Mouse (Mus musculus): ENCODE data around the gene Bcl2l12. TPM values are rescaled to one million over a fixed set of nuclear protein-coding genes. Genes with fewer than 3 reads are reported as not detected.

Gene Bcl2l12
- polyA plus RNA-seq, 1 experiment from 2014 or later, result 62.9 TPM

DNA sequence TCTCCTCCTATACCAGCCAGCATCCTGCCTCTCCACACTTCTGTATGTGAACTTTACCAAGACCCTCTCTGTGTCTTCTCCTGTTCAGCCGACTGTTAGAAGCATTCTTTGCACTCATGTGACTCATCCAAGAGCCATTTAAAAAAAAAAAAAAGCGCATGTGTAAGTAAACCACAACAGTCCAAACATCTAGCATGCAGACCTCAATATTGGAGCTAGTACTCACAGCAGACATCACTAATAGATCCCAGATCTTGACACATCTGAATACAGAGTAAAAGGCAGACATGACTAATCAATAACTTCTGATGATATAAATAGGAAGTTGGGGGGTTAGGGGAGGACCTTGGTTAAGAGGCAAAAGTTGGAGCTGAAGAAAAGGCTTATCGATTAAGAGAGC, 37.1 kb upstream of the Bcl2l12 start:
- Histone ChIP-seq H3K4me3 (ENCODE audit: low read depth, low read length) (no peak overlapping the region), H3K9me3 (ENCODE audit: control insufficient read depth, low read depth, low read length) (no peaks in the 10 kb centered on the region), H3K9ac (replicated peaks; ENCODE audit: low read depth, low read length) (no peak overlapping the region), H3K27ac (ENCODE audit: low read length) (no peak overlapping the region), H3K36me3 (ENCODE audit: control insufficient read depth, insufficient read depth, low read length) (peaks cover 92% of the 10 kb centered on the region), H3K4me1 (ENCODE audit: control insufficient read depth, insufficient read depth, low read length) (no peaks in the 10 kb centered on the region), H3K27me3 (ENCODE audit: control insufficient read depth, insufficient read depth, low read length) (no peaks in the 10 kb centered on the region), H3K4me2 (replicated peaks; ENCODE audit: low read depth, low read length) (no peak overlapping the region)
- 85% methylated on average over 3 of the region's 3 CpGs for WGBS
- no peak for ATAC-seq (ENCODE audit: insufficient number of reproducible peaks, insufficient read depth, low FRiP score, low read depth)

DNA sequence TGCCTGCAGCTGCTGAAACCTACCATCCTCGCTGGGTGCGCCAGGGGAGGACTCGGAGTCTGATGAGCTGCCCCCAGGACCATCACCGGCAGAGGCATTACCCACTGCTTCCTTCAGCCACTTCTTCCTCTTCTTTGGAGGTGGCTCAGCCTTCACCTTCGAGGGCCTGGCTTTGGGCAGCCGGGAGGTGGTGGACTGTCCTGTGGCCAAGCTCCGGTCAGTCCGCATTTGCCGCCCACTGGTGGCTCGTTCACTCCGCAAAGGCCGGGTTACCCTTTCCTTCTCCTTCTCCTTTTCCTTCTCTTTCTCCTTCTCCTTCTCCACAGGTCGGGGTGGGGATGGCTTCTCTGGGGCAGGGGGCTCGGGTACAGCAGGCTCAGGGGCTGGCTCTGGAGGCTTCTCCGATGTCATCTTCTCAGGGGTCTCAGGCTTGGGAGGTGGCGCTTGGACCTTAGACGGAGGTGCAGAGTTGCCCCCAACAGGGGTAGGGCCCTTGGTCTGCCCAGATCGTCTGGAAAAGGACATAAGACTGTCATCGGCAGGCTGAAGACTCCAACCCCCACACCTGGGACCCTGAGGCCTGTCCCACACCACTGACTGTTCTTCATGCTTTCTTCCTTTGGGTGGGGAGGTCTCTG, 35.3 kb upstream of the Bcl2l12 start:
- H3K4me2 ChIP-seq (replicated peaks; ENCODE audit: low read depth, low read length), result no peak overlapping the region
- no peaks in the 10 kb centered on the region for H3K4me1 ChIP-seq (ENCODE audit: control insufficient read depth, insufficient read depth, low read length)
- no peak for ATAC-seq (ENCODE audit: insufficient number of reproducible peaks, insufficient read depth, low FRiP score, low read depth)
- no peak overlapping the region for H3K4me3 ChIP-seq (ENCODE audit: low read depth, low read length)
- 97% methylated on average over 19 of the region's 19 CpGs for WGBS
- no peak overlapping the region for H3K9ac ChIP-seq (replicated peaks; ENCODE audit: low read depth, low read length)
- H3K27me3 ChIP-seq (ENCODE audit: control insufficient read depth, insufficient read depth, low read length), result no peaks in the 10 kb centered on the region
- H3K27ac ChIP-seq (ENCODE audit: low read length), result no peak overlapping the region
- no peaks in the 10 kb centered on the region for H3K9me3 ChIP-seq (ENCODE audit: control insufficient read depth, low read depth, low read length)
- H3K36me3 ChIP-seq (ENCODE audit: control insufficient read depth, insufficient read depth, low read length), result peaks cover 95% of the 10 kb centered on the region

DNA sequence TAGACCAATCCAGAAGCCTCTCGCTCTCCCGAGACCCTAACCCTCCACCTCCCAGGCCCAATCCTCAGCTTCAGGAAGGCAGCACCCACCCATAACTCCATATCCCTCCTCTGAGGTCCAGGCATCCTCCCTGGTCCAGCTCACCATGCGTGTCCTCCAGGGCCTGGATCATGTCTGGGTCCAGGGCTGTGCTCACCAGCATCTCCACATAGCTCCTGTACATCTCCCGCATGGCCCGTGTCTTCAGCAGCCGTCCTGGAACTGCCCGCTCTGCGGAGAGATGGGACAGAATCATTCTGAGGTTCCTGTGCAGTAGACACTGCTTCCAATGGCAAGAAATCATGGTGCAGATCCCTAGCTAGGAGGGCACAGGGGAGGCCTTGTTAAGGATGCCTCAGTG, 32.3 kb upstream of the Bcl2l12 start:
- Histone ChIP-seq H3K9ac (replicated peaks; ENCODE audit: low read depth, low read length) (no peak overlapping the region), H3K9me3 (ENCODE audit: control insufficient read depth, low read depth, low read length) (no peaks in the 10 kb centered on the region), H3K4me2 (replicated peaks; ENCODE audit: low read depth, low read length) (no peak overlapping the region), H3K27me3 (ENCODE audit: control insufficient read depth, insufficient read depth, low read length) (no peaks in the 10 kb centered on the region), H3K4me3 (ENCODE audit: low read depth, low read length) (no peak overlapping the region), H3K36me3 (ENCODE audit: control insufficient read depth, insufficient read depth, low read length) (peaks cover 90% of the 10 kb centered on the region), H3K27ac (ENCODE audit: low read length) (no peak overlapping the region), H3K4me1 (ENCODE audit: control insufficient read depth, insufficient read depth, low read length) (no peaks in the 10 kb centered on the region)
- ATAC-seq (ENCODE audit: insufficient number of reproducible peaks, insufficient read depth, low FRiP score, low read depth), result no peak
- WGBS, result 97% methylated on average over 8 of the region's 8 CpGs

DNA sequence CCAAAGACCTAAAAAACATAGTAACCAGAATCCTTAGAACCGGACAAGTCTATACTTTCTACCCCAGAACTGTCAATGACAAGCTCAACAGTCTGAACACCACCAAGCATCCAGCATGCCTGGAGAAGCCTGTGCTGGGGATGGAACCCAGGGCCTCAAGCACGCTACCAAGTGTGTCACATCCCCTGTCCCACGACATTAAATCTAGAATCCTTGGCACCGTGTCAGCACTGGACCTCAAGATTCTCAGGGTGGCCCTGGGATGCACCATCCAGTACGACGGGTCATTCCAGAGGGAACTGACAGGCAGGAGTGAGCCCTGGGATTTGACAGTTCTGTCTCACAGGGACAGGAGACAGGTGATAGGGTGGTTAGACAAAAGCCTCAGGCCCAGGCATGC, 31.5 kb upstream of the Bcl2l12 start:
- Histone ChIP-seq H3K9ac (replicated peaks; ENCODE audit: low read depth, low read length) (no peak overlapping the region), H3K9me3 (ENCODE audit: control insufficient read depth, low read depth, low read length) (no peaks in the 10 kb centered on the region), H3K27me3 (ENCODE audit: control insufficient read depth, insufficient read depth, low read length) (no peaks in the 10 kb centered on the region), H3K36me3 (ENCODE audit: control insufficient read depth, insufficient read depth, low read length) (peaks cover 81% of the 10 kb centered on the region), H3K4me2 (replicated peaks; ENCODE audit: low read depth, low read length) (no peak overlapping the region), H3K4me1 (ENCODE audit: control insufficient read depth, insufficient read depth, low read length) (no peaks in the 10 kb centered on the region), H3K4me3 (ENCODE audit: low read depth, low read length) (no peak overlapping the region), H3K27ac (ENCODE audit: low read length) (no peak overlapping the region)
- WGBS, result 92% methylated on average over 6 of the region's 6 CpGs
- no peak for ATAC-seq (ENCODE audit: insufficient number of reproducible peaks, insufficient read depth, low FRiP score, low read depth)

DNA sequence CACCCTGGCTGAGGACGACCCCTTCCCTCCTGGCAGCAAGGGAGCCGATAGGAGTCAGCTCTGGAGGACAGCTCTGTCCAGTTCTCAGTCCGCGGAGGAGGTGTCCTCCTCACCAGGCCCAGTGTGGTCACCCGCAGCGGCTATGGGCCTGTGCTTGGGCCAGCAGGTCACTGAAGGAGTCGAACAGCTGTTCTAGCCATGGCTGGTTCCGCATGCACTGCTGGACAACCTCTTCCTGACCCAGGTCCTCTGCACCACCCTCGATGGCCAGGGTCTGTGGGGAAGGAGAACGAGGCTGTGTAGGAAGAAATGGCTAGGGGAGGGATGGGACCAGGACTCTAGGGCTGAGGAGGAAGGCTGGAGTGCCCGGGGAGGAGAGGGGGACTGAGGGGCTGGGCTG, 29.8 kb upstream of the Bcl2l12 start:
- no peak overlapping the region for H3K4me2 ChIP-seq (replicated peaks; ENCODE audit: low read depth, low read length)
- no peaks in the 10 kb centered on the region for H3K27me3 ChIP-seq (ENCODE audit: control insufficient read depth, insufficient read depth, low read length)
- ATAC-seq (ENCODE audit: insufficient number of reproducible peaks, insufficient read depth, low FRiP score, low read depth), result no peak
- no peaks in the 10 kb centered on the region for H3K9me3 ChIP-seq (ENCODE audit: control insufficient read depth, low read depth, low read length)
- H3K27ac ChIP-seq (ENCODE audit: low read length), result no peak overlapping the region
- H3K36me3 ChIP-seq (ENCODE audit: control insufficient read depth, insufficient read depth, low read length), result peaks cover 65% of the 10 kb centered on the region
- H3K9ac ChIP-seq (replicated peaks; ENCODE audit: low read depth, low read length), result no peak overlapping the region
- H3K4me3 ChIP-seq (ENCODE audit: low read depth, low read length), result no peak overlapping the region
- WGBS, result 91% methylated on average over 11 of the region's 11 CpGs
- no peaks in the 10 kb centered on the region for H3K4me1 ChIP-seq (ENCODE audit: control insufficient read depth, insufficient read depth, low read length)

DNA sequence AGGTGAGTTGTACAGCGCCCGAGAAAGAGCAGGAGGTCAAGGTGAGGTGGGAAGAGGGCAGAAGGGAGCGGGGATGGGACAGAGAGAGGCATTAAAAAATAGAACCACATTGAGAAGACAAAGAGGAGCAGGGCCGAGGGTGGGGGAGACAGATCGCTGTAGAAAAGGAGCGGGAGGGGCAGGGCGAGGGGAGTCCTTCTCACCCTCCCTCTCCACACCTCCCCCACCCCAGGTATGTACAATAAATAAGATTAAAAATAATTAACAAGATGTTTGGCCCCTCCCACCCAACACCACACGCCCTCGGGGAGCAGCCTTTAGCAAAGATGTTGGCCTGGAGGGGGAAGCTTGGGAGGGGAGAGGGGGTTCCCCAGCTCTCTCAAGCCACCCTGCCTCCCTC, 29.2 kb upstream of the Bcl2l12 start:
- ATAC-seq (ENCODE audit: insufficient number of reproducible peaks, insufficient read depth, low FRiP score, low read depth), result no peak
- no peak overlapping the region for H3K9ac ChIP-seq (replicated peaks; ENCODE audit: low read depth, low read length)
- no peaks in the 10 kb centered on the region for H3K9me3 ChIP-seq (ENCODE audit: control insufficient read depth, low read depth, low read length)
- no peak overlapping the region for H3K27ac ChIP-seq (ENCODE audit: low read length)
- H3K4me1 ChIP-seq (ENCODE audit: control insufficient read depth, insufficient read depth, low read length), result no peaks in the 10 kb centered on the region
- H3K4me2 ChIP-seq (replicated peaks; ENCODE audit: low read depth, low read length), result no peak overlapping the region
- peaks cover 59% of the 10 kb centered on the region for H3K36me3 ChIP-seq (ENCODE audit: control insufficient read depth, insufficient read depth, low read length)
- H3K4me3 ChIP-seq (ENCODE audit: low read depth, low read length), result no peak overlapping the region
- 82% methylated on average over 9 of the region's 9 CpGs for WGBS
- H3K27me3 ChIP-seq (ENCODE audit: control insufficient read depth, insufficient read depth, low read length), result no peaks in the 10 kb centered on the region

DNA sequence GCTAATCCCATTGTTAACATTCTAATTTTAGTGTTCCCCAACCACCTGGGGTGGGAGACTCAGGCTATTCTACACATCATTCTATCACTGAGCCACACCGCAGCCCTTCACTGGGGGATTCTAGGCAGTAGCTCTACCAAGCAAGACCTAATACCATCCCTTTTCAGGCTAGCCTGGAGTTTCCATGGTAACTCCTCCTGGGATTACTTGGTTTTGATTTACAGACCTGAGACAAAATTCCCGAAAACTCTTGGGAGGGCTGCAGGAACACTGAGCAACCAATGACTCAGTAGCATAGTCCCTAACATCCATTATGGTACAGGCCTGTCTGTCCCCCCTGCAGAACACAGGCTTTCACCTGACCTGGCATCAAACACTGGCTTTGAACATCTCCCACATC, 27.7 kb upstream of the Bcl2l12 start:
- Histone ChIP-seq H3K9ac (replicated peaks; ENCODE audit: low read depth, low read length) (no peak overlapping the region), H3K9me3 (ENCODE audit: control insufficient read depth, low read depth, low read length) (no peaks in the 10 kb centered on the region), H3K4me3 (ENCODE audit: low read depth, low read length) (no peak overlapping the region), H3K4me2 (replicated peaks; ENCODE audit: low read depth, low read length) (no peak overlapping the region), H3K27ac (ENCODE audit: low read length) (no peak overlapping the region), H3K36me3 (ENCODE audit: control insufficient read depth, insufficient read depth, low read length) (peaks cover 46% of the 10 kb centered on the region), H3K27me3 (ENCODE audit: control insufficient read depth, insufficient read depth, low read length) (no peaks in the 10 kb centered on the region), H3K4me1 (ENCODE audit: control insufficient read depth, insufficient read depth, low read length) (no peaks in the 10 kb centered on the region)
- WGBS, result 65% methylated on average over 2 of the region's 2 CpGs
- ATAC-seq (ENCODE audit: insufficient number of reproducible peaks, insufficient read depth, low FRiP score, low read depth), result no peak

DNA sequence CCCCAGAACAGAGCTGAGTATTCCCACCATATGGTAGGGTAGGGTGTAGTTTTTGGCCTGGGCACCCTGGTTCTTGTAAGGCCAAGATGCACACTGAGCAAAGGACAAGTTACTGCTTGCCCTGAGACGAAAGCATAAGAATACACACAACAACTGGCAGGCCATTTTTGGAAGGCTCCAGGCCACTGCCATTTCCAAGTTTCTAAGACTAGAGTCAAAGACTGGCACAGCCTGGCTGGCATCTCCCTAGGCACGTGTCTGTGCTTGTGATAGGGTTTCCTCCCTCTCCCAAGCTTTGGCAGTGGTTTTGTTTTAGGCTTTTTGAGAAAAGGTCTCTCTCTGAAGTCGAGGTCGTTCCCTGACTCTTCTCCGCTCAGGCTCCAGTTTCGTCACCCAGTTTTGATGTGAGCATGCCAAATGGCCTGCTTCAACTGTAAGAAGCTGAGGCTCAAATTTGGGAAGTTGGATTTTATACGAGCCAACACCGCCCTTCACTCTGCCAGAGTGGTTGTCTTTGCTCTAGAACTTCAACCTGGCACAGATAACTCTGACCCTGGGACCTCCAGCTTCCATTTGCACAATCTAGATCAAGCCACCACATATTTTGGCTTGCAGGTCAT, 27.2 kb upstream of the Bcl2l12 start:
- H3K27me3 ChIP-seq (ENCODE audit: control insufficient read depth, insufficient read depth, low read length), result no peaks in the 10 kb centered on the region
- H3K36me3 ChIP-seq (ENCODE audit: control insufficient read depth, insufficient read depth, low read length), result peaks cover 41% of the 10 kb centered on the region
- WGBS, result 70% methylated on average over 8 of the region's 8 CpGs
- no peak for ATAC-seq (ENCODE audit: insufficient number of reproducible peaks, insufficient read depth, low FRiP score, low read depth)
- no peak overlapping the region for H3K4me2 ChIP-seq (replicated peaks; ENCODE audit: low read depth, low read length)
- H3K4me3 ChIP-seq (ENCODE audit: low read depth, low read length), result no peak overlapping the region
- H3K4me1 ChIP-seq (ENCODE audit: control insufficient read depth, insufficient read depth, low read length), result no peaks in the 10 kb centered on the region
- H3K9ac ChIP-seq (replicated peaks; ENCODE audit: low read depth, low read length), result no peak overlapping the region
- H3K9me3 ChIP-seq (ENCODE audit: control insufficient read depth, low read depth, low read length), result no peaks in the 10 kb centered on the region
- H3K27ac ChIP-seq (ENCODE audit: low read length), result no peak overlapping the region

All from stomach, embryonic 14.5 days (tissue).